Mouse (Mus musculus): Measurements from ENCODE around the gene Gtf2f2.

GRCm38 (mm10) chr14:75883330-75883729 is 127.3 kb downstream of the Gtf2f2 start:
- no peak for TF ChIP-seq POLR2A (IDR thresholded peaks at IDR 0.05; ENCODE audit: low read depth, low read length)
- TF ChIP-seq CTCF (conservative IDR thresholded peaks at IDR 0.05; ENCODE audit: insufficient read depth, insufficient read length, low read depth, low read length) = no peak

All from kidney, adult 2 months (tissue).